Mouse (Mus musculus) c-Kit-positive CD71-positive TER-119-positive erythroid progenitor cells, embryonic 14.5 days (primary cell): ENCODE results near the gene Pde4b.

Source experiments
- DNase-seq: peaks from one replicate; pipeline ENCODE4 v3.0.0-alpha.2; 2013; ENCODE audit warnings: low spot score

The Pde4b gene

DNA sequence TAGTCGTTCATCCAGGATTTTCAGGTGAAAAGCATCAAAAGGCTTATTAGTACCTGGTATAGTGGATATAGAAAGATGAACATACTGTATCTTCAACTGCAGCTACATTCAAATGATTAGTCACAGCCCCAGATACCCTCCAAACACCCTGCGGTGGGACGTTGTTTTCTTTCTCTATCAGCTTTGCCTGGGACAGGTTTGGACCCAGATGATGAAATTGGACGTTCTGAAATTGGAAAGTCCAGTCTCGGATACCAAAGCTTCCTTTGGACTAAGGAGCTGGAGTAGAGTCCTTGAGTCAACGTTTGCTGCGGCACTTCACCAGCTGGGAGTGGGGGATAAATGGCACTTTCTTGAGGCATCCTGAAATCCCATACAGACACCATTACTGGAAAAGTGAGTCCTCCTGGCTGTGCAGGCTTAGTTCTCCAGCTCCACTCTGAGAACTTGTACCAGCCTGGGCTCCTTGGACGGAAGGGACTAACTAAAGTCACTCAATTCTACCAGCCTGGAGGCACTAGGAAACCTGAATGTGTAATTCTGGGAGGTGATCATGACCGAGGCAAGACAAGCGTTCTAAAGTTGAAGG, 487.4 kb downstream of the Pde4b start:
- DNase-seq = no peak

DNA sequence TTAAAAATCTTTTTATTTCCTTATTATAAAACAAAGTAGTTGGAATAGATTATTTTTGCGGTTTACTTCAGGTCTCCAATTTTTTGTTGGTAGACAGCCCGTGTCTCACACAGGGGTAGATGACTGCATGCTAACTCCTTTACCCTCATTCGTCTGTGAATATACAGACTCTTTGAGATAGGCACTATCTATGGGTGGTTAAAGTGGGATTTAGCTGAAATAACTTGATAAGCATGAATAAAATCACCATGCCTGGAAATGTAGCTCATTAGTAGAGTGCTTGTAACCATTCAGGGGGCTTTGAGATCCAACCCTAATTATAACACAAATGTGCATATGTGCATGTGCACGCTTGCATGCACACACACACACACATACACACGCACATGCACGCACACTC, 488.8 kb downstream of the Pde4b start:
- no peak for DNase-seq

DNA sequence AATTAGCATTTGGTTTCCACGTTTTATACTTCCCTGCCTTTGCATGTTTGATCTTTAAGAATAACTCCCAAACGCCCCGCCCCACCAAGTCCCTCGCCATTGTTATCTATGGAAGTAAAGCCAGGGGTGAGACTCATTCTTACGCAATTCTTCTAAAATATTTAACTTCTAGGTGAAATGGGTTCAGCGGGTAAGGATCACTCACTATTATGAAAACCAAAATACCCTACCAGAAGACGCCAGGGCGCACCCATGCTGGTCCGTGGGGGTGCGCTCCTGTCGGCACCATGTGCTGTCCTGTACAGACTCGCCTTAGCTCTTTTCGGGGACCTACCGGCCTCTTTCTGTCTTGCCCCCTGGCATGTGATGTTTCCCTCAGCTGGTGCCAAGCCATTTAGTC, 490.3 kb downstream of the Pde4b start:
- DNase-seq = no peak

DNA sequence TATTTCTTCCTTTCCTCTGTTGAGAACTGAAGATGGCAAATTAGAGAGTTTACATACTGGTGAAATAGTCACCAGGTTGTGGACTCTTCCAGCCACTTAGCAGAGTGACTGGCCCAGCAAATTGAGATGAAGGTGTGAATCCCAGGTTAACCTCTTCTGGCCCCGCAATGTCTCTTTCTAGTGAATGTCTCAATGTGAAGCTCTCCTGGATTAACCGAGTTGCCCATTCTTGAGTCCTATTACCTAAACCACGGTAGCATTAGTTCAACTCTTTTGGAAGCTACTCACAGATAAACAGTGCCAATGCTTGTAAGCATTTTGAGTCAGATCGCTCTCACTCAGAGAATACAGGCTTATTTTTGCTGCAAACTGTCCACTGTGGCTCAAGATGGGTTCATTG, 491.7 kb downstream of the Pde4b start:
- DNase-seq = no peak

DNA sequence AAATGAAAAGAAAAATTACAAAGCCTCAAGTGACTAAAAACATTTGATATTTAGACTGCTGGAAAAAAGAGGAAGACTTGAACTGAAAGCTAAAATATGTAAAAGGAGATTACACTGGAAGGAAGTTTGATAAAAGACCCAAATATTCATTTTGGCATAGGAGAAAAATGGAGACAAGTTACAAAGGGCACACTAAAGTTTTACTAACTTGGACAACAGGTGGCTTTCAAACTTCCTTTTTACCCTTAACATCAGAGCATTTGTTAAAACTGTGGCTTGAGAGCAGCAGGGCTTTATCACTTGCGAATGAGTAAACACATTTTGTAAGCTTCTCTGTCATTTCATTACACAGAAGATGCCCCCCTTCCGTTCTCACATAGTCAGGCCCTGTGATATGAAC, 492.4 kb downstream of the Pde4b start:
- no peak for DNase-seq

DNA sequence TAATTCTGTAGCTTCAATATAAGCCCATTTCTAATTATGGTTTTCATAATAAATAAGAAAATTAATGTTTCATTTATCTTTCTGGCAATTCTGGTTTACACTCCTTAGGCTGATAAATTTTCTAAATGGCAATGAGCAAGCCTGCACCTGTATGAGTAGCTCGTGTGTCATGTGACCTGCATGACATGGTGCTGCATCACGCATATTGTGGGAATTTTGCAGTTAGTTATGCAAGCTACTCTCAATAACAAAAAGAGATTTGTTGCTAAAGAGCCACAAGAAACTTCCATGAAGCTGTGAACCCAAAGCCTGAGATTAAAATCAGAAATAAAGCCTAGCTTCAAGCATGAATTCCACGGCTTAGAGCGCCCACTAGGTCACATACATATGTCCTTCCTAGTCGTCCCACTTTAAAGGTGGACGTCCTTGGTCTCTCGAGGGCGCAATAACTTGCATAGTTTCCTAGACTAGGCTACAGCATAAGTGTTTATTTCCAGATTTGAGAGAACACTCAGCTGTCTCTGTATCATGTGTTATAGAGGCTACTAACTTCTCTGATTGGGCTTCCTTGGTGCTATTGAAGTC, 494.9 kb downstream of the Pde4b start:
- DNase-seq = no peak

DNA sequence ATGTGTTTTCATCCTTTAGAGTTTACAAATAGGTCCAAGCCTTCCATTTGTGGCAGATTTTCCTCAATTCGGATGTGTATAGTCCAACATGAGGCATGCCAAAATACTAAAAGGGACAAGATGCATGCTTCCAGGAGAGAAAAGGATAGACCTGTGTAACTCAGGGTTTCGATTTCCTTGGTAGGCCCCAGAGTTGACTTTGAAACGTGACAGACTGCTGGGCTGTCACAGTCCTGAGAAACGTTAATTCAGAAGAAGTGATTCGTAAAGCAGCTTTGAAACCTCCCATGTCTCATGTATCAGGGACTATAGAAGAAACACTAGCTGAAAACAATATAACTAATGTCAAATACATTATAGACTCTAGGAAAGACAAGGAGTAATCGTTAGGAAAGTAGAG, 495.6 kb downstream of the Pde4b start:
- no peak for DNase-seq

DNA sequence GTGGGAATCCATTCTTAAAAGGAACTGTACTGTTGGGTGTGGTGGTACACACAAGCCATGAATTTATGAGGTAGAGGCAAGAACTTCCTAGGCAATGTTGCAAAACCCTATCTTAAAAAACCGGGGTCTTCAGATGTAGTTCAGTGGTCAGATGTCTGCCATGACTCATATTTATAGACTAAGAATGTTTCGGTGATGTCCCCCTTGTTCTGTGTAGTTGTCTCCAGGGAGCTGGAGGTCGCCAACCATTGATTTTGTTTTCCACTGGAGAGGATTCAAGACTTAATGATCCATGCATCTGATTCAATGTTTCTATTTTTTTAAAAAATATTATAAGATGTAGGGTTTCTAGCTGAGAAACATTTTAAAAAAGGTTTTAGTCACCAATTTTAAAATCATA, 496.1 kb downstream of the Pde4b start:
- no peak for DNase-seq

DNA sequence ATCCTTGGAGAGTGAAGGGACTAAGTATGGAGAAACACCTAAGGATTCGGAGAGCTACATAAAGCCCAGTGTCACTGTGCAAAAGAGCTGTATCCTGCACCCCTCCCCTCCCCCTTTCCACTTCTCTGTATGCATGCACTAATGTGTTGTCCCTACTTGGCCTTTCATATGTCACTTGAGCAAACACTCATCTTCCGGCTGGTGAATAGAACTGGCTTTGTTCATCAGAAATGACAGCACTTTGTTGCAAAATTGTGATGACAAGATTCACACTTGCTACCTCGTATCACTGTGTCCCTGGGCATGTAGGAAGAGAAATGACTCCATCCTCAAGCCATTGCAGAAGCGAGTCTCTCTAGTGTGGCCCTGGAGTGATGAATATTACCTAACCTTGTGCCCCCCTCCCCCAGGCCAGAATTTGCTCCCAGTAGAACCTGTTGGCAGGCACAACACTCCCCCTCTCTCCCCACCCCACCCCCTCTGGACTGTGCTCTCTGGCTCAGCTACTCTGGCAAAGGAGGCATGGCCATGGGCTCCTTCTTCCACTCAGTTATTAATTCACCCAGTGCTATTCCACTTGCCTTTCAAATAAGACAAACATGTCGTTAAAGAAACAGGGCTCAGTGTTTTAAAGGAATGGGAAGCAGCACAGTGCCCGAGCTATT, 497.4 kb downstream of the Pde4b start:
- DNase-seq = no peak

DNA sequence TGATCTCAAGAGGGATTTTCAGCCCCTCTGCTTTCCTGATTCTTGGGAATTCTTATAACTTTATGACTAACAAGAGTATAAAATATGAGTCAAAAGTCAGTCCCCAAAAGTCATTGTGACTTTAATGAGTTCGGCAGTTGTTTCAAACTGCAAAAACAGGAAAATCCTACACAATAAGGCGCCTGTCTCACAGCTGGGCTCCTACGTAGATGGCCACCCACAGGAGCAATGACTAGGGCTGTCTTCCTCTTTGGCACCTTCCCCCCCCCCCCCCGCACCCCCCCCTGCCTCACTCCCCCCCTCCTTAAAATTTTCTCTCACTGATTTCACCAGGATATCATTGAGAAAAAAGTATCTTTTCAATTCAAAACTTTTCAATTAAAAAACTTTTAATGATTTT, 498.2 kb downstream of the Pde4b start:
- no peak for DNase-seq

DNA sequence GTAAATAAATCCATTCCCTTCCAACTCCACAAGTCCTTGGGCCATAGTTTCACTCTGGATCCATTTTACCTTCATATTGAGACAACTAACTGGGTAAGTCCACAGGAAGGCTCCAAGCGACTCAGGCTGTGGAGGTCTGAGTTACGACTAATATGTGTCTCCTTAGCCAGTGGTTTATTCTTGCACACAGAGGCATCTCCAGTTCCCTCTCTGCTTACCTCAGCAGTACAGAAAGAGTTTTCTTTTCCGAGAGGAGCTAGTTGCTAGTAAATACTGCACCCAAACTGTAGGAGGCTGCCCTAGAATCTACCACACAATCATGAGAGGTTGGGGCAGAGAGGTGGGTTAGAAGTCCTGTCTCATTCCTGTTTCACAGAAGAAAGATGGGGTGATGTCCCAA, 499.4 kb downstream of the Pde4b start:
- DNase-seq = no peak

DNA sequence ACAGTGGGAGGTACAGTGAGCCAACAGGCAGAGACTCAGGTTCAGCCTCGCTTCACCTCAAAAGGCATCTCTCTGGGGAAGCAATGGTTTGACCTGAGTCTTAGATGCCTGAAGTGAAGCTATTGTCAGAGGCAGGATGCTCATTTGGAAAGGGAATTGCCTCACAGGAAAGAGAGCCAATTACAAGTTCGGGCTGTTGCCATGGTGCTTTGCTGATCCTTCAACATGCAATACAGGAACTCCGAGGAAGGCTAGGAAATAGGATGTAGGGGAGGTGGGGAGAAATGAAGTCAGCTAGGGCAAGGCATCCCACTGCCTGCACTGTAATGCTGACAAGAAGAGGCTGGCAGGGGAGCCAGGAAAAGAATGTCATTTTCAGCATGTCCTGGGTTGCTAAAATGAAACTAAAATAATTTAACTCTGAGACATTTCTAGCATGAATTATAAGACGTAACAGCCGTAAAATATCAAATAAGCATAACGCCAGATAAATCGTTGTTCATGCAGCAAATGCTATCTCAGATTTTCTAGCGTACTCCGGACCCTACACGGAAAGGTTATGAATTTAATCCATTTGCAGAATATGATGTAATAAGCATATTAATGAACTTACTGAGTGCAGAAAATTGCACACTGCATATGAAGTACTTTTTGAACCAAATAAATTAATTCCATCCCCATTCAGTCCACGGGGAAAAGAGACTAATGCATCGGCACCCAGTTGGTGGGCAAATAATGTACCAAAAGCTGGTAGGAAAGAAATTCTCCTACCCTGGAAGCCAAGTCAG, 501.5 kb downstream of the Pde4b start:
- no peak for DNase-seq

DNA sequence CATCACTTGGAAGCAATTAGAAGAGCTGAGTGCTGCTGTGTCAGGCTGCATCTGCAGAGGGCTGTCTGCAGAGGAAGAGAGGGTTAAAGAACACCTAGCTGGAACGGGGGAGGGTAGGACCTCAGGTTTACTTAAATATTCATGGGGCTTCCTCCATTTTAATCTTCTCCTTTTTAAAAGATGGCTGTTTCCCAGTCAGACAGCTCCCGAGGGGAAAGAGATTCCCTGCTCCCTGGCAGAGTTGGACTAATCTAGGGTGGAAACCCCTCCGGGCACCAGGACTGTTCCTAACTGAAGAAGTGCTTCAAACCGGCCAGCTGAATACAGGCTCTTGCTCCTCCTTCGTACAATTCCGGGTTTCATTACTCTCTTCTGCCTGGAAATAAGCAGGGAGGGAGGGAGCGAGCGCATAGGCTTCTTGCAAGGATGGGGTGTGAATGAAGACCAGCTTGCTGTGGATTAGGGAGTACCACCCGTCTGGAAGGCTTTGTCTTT, 502.2 kb downstream of the Pde4b start:
- DNase-seq = no peak

DNA sequence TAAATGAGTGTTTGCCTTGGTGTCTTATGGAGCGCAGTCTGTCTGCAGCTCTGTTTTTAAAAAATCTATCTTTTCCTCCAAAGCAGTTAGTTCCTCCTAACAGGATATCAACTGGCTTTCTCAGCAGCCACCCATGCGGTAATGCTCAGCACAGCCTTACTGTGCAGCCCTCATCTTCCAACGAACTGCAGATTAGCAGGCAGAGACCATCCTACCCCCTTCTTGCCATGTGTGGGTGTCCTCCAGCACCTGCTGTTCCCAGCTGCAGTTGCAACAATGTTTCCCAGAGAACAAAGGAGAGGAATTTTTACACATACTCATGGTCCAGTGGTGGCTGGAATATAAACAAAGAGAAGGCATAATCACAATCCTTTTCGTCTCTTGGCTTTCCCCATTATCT, 504.5 kb downstream of the Pde4b start:
- DNase-seq = no peak

DNA sequence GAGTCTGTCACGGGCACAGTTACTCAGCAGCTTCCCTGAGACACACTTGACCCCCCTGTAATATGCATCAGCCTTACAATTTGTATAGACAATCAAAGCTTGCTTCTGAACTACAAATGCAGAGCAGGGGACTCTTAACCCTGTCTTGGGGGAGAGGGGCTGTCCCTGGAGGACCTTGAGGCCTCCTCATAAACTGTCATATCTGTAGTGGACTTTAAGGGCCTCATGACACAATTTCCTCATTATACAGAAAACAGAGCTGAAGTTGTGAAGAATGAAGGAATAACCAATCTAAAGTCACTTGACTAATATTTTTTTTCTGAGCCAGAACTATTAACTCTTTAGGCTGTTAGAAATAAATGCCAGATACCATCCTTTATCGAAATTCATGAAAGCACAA, 505.2 kb downstream of the Pde4b start:
- no peak for DNase-seq

DNA sequence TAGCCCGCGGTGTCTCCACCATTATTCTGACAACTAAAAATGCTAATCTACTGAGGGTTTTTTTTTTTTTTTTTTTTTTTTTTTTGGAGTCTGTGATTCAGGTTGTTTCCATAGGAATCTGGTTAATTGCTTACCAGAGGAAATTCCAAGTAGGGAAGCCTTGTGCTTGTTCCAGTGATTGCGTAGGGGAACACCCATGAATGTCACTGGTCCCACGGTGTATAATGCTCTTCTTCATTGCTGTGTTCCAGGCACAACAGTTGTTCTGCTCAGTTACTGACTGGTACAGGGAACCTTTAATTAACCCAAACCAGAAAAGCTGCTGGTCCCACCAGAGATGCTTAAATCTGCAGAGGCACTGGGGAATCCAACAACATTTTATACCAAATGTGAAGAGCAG, 506.3 kb downstream of the Pde4b start:
- no peak for DNase-seq

DNA sequence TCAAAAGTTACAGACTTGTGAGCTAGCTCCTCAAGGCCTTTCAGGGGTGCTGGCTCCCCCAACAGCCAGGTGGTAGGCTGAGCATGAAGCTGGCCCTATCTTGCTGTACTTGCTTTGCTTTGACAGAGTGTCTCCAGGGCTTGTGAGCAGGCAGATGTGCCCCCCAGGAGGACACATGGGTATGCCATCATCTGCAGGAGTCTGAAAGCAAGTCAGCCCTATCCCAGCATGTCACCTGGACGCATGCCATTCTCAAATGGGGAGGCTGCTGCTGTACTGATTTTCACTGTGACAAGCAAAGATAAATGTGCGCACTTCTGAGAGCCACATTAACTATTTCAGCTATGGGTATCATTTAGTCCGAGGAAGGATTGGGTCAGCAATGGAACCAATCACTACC, 507.2 kb downstream of the Pde4b start:
- DNase-seq = no peak

DNA sequence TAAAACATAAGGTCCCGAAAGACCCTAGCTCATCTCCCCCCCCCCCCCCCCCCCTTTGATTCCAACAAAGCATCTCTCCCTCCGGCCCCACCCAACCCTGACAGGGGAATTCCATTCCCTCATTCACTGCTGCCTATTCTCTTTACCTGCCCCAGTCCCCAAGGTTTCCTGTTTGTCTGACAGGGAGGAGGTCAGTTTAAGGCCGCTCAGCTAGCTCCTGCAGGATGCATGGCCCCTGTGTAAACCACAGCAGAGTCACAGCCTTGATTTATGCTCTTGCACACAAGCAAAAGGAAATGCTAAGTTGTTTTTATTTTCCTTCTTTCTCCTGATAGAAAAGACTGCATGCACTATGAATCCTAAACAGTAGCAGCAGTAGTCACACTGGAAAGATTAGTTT, 516.6 kb downstream of the Pde4b start:
- no peak for DNase-seq

DNA sequence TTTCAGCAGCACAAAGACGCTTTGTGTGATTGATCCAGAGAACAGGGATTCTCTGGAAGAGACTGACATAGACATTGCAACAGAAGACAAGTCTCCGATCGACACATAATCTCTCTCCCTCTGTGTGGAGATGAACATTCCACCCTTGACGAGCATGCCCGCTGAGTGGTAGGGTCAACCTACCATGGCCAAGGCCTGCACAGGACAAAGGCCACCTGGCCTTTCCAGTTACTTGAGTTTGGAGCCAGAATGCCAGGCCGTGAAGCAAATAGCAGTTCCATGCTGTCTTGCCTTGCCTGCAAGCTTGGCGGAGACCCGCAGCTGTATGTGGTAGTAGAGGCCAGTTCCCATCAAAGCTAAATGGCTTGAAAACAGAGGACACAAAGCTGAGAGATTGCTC, 517.9 kb downstream of the Pde4b start:
- DNase-seq = no peak

DNA sequence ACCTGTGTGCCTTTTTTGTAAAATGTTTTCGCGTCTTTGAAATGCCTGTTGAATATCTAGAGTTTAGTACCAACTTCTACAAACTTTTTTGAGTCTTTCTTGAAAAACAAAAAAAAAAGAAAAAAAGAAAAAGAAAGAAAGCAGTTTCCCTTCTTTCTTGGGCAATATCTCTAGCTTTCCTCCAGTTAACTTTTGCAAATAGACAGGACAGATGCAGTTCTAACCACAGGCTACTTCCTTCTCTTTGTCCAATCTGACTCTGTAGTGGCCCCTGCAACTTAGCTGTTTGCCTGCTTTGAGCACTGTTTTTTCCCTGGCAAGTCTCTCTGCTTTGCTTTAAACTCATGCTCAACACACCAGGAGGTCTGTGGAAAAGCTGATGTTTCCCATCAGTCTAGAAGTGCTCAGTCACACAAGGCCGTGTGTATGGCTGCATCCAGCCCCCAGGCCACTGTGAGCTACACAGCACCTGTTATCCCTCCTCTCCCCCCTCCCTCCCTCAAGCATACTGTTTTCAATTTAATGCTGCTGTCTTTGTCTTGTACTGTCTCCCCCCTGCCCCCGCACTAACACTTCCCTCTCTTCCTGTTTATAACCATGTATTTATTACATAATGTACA, 518.5 kb downstream of the Pde4b start:
- no peak for DNase-seq

DNA sequence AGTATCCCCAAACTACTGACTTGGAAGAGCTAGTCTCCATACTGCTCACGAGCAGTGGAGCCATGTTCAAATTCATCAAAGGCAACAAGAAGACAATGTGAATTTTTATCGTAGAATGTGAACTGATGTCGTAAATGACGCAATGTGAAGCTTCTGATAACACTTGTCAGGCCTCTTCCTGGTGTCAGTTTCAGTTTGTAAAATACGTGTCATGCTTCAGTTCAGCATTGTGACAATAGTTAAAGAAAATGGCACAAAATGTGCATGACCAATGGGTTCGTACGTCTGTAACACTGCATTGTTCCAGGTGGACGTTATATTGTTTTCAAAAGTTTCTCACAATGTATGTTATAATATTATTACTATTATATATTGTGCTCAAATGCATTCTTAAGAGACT, 519.5 kb downstream of the Pde4b start:
- DNase-seq = no peak

DNA sequence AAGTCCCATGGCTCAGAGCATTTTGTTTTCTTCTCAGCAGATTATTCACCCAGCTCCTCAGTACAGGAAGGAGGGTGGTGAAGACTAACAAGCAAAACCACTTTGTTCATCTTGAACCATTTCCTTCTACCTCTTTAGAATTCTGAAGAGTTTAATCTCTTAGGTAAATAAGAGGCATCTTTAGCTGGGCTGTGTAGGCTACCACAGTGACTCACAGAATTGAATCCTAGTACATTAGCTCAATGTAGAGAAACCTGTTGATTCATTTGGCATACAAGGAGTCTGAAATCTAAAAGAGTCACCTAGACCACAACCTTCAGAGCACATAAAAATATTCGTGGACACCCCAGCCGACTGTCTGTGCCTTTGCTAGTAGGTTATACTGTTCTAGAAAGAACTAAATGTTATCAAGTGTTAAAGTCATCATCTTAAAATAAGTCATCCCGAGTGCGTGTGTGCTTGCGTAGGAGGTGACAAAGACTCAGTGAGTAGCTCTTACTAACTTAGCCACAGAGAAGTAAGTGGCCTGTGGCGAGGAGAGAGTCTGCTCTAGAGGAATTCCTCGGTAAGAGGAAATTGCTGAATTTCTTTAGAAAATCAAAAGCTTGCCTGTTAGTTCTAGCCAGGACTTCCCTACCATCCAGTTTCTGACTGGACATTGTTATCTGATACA, 520.5 kb downstream of the Pde4b start:
- no peak for DNase-seq
